Mouse (Mus musculus) myocyte (in vitro differentiated cells): ENCODE measurements around the gene Amigo1. TPM values are rescaled to one million over a fixed set of nuclear protein-coding genes. Genes with fewer than 3 reads are reported as not detected.

Experiments
- H3K27me3 ChIP-seq: one replicate; pipeline ENCODE4 v1.6.1; 2011; ENCODE audit not compliant: control insufficient read depth, insufficient read depth, insufficient read length
- H3K36me3 ChIP-seq: one replicate; pipeline ENCODE4 v1.6.1; 2011; ENCODE audit not compliant: control insufficient read depth, insufficient read depth
- H3K4me2 ChIP-seq: one replicate; pipeline ENCODE4 v1.6.1; 2011; ENCODE audit warnings: low read depth, control low read depth
- H3K4me3 ChIP-seq: one replicate; pipeline ENCODE4 v1.5.1; 2011; ENCODE audit warnings: mild to moderate bottlenecking, control low read depth, moderate library complexity
- H3K79me2 ChIP-seq: one replicate; pipeline ENCODE4 v1.6.1; 2011; ENCODE audit not compliant: control insufficient read depth, insufficient read depth
- H3ac ChIP-seq: one replicate; pipeline ENCODE4 v1.6.1; 2011; ENCODE audit not compliant: control insufficient read depth, insufficient read length
- CEBPB ChIP-seq: IDR thresholded peaks from 2 replicates; pipeline ENCODE4 v1.6.1; 2011; ENCODE audit warnings: mild to moderate bottlenecking, moderate library complexity; ENCODE audit not compliant: poor library complexity, insufficient read depth, severe bottlenecking
- E2F4 ChIP-seq: IDR thresholded peaks from one replicate; pipeline ENCODE4 v1.6.1; 2011; ENCODE audit warnings: mild to moderate bottlenecking, control low read depth, moderate library complexity; ENCODE audit not compliant: insufficient read depth
- MAX ChIP-seq: IDR thresholded peaks from one replicate; pipeline ENCODE4 v1.6.1; 2011; ENCODE audit warnings: low read depth, mild to moderate bottlenecking, control low read depth
- MYOD1 ChIP-seq, 3 experiments: IDR thresholded peaks; one replicate each; pipeline ENCODE4 v1.6.1; 2011; ENCODE audit warnings: control low read depth in 2 of 3, low read depth in 2 of 3, mild to moderate bottlenecking in 2 of 3, moderate library complexity in 1 of 3; ENCODE audit not compliant: insufficient read length in 2 of 3, control insufficient read depth in 1 of 3
- MYOG ChIP-seq, 3 experiments: IDR thresholded peaks; one replicate each; pipeline ENCODE4 v1.6.1; 2011; ENCODE audit warnings: control low read depth in 2 of 3, low read depth in 2 of 3, mild to moderate bottlenecking in 2 of 3; ENCODE audit not compliant: insufficient read length in 2 of 3, control insufficient read depth in 1 of 3, insufficient read depth in 1 of 3
- POLR2A ChIP-seq: IDR thresholded peaks from one replicate; pipeline ENCODE4 v1.6.1; 2011; ENCODE audit warnings: low read depth, mild to moderate bottlenecking, control low read depth, moderate library complexity; ENCODE audit not compliant: insufficient read length
- POLR2AphosphoS2 ChIP-seq: IDR thresholded peaks from one replicate; pipeline ENCODE4 v1.6.1; 2011; ENCODE audit warnings: low read depth, control low read depth; ENCODE audit not compliant: insufficient read length
- REST ChIP-seq: IDR thresholded peaks from one replicate; pipeline ENCODE4 v1.6.1; 2011; ENCODE audit warnings: mild to moderate bottlenecking, control low read depth, moderate library complexity; ENCODE audit not compliant: insufficient read depth, insufficient read length
- SRF ChIP-seq: IDR thresholded peaks from one replicate; pipeline ENCODE4 v1.6.1; 2011; ENCODE audit warnings: low read depth; ENCODE audit not compliant: control insufficient read depth, insufficient read length
- TCF12 ChIP-seq: IDR thresholded peaks from one replicate; pipeline ENCODE4 v1.6.1; 2011; ENCODE audit warnings: mild to moderate bottlenecking, control low read depth; ENCODE audit not compliant: poor library complexity, insufficient read depth, severe bottlenecking
- TCF3 ChIP-seq: IDR thresholded peaks from one replicate; pipeline ENCODE4 v1.6.1; 2011; ENCODE audit warnings: low read depth, control low read depth; ENCODE audit not compliant: insufficient read length
- USF1 ChIP-seq: IDR thresholded peaks from one replicate; pipeline ENCODE4 v1.6.1; 2011; ENCODE audit warnings: low read depth, mild to moderate bottlenecking, control low read depth, moderate library complexity
- polyA plus RNA-seq: library from polyadenylated mRNA; unstranded; fragments of >200 nt; fragmentation: generic; extraction: Trizol; gene quantifications from one replicate; pipeline ENCODE4 v1.2.1, GENCODE M21; 2012; ENCODE audit warnings: missing spikeins

Amigo1 gene
- polyA plus RNA-seq, 1 experiment: 3.3 TPM

GRCm38 (mm10) chr3:108199231-108199630 is 13.1 kb downstream of the Amigo1 start:
- Histone ChIP-seq H3K27me3 (no peaks in the 10 kb centered on the region), H3K4me3 (no peak overlapping the region), H3K79me2 (no peaks in the 10 kb centered on the region), H3K4me2 (peak overlapping the region; percentile 89), H3K36me3 (no peaks in the 10 kb centered on the region), H3ac (no peak overlapping the region)
- no peak for TF ChIP-seq POLR2A

- Histone ChIP-seq H3K36me3 (peaks cover 5% of the 10 kb centered on the region), H3K4me2 (peak within 1 kb of the TSS; percentile 89), H3ac (peak within 1 kb of the TSS; percentile 10), H3K27me3 (no peaks in the 10 kb centered on the region), H3K4me3 (peak within 1 kb of the TSS; percentile 73), H3K79me2 (no peaks in the 10 kb centered on the region)
- no peak for TF ChIP-seq USF1
- no peak for TF ChIP-seq CEBPB
- TF ChIP-seq SRF: peak; percentile 52
- no peak for TF ChIP-seq REST
- TF ChIP-seq POLR2A: peak; percentile 70
- peak; percentile 85 for TF ChIP-seq POLR2AphosphoS2
- no peak for TF ChIP-seq TCF12
These were observed 14.5 kb downstream of the Amigo1 start, which contains the start of gene Cyb561d1 for GRCm38 (mm10) chr3:108200329-108201323. Gene Cyb561d1, minus strand, starts transcription at chr3:108201212.

DNA sequence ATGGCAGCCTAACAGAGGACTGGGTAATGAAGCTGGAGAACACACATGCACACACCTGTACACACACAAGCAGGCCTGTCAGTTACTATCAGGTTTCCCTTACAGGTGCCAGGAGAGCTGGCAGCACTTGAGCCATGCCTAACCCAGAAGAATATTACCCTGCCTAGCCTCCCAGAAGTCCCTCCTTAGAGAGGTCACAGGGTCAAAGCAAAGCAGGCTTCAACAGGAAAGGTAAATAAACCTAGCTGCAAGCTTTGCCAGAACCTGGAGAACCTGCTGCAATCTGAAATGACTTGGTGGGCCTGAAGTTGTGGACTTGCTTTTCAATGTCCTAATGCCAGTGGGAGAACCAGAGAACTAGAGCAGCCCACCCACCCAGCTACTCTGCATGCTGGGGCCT is 16.4 kb downstream of the Amigo1 start:
- Histone ChIP-seq H3K79me2 (no peaks in the 10 kb centered on the region), H3K27me3 (no peaks in the 10 kb centered on the region), H3K4me2 (no peak overlapping the region), H3K36me3 (peaks cover 11% of the 10 kb centered on the region), H3K4me3 (no peak overlapping the region), H3ac (no peak overlapping the region)
- no peak for TF ChIP-seq E2F4
- no peak for TF ChIP-seq TCF3
- no peak for TF ChIP-seq CEBPB
- no peak for TF ChIP-seq TCF12
- no peak for TF ChIP-seq MYOG (IDR thresholded peaks at IDR 0.05; ENCODE audit: control insufficient read depth in 1 of 3, insufficient read depth in 1 of 3, insufficient read length in 2 of 3, low read depth in 2 of 3)
- TF ChIP-seq POLR2AphosphoS2: no peak
- no peak for TF ChIP-seq REST
- TF ChIP-seq MAX: no peak
- no peak for TF ChIP-seq POLR2A
- TF ChIP-seq SRF: no peak
- no peak for TF ChIP-seq MYOD1 (IDR thresholded peaks at IDR 0.05; ENCODE audit: control insufficient read depth in 1 of 3, insufficient read length in 2 of 3, low read depth in 2 of 3)
- no peak for TF ChIP-seq USF1

DNA sequence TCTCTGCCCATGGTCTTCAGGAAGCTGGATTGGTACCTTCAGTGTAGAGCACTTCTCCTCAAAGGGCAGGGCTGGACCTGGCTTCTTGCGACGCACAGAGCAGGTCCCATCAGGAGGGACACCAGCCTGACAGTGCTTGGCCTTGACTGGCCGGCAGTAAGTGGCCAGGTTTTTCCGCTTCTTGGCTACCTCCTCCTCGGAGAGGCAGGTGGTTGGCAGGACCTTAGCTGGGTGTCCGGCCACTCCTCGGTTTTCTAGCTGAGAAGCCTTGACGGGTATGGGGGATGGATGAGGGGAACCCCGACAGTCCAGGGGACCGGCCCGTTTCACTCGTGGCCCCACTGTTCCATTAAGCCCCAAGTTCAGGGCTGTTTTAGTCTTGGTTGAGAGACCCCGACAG is 17.1 kb downstream of the Amigo1 start:
- H3ac ChIP-seq: no peak overlapping the region
- peaks cover 11% of the 10 kb centered on the region for H3K36me3 ChIP-seq

More for the DNA sequence above, 17.1 kb downstream of the Amigo1 start:
- Histone ChIP-seq H3K4me2 (no peak overlapping the region), H3K4me3 (no peak overlapping the region), H3K79me2 (no peaks in the 10 kb centered on the region), H3K27me3 (no peaks in the 10 kb centered on the region)
- no peak for TF ChIP-seq REST
- TF ChIP-seq USF1: no peak
- TF ChIP-seq E2F4: no peak
- no peak for TF ChIP-seq CEBPB
- TF ChIP-seq MYOD1 (IDR thresholded peaks at IDR 0.05; ENCODE audit: control insufficient read depth in 1 of 3, insufficient read length in 2 of 3, low read depth in 2 of 3): no peak
- TF ChIP-seq SRF: no peak
- TF ChIP-seq MYOG (IDR thresholded peaks at IDR 0.05; ENCODE audit: control insufficient read depth in 1 of 3, insufficient read depth in 1 of 3, insufficient read length in 2 of 3, low read depth in 2 of 3): no peak
- no peak for TF ChIP-seq POLR2A
- TF ChIP-seq TCF12: no peak
- no peak for TF ChIP-seq MAX
- no peak for TF ChIP-seq POLR2AphosphoS2
- TF ChIP-seq TCF3: no peak
